Mouse (Mus musculus): ENCODE measurements around the gene Tor4a.

The Tor4a gene

DNA sequence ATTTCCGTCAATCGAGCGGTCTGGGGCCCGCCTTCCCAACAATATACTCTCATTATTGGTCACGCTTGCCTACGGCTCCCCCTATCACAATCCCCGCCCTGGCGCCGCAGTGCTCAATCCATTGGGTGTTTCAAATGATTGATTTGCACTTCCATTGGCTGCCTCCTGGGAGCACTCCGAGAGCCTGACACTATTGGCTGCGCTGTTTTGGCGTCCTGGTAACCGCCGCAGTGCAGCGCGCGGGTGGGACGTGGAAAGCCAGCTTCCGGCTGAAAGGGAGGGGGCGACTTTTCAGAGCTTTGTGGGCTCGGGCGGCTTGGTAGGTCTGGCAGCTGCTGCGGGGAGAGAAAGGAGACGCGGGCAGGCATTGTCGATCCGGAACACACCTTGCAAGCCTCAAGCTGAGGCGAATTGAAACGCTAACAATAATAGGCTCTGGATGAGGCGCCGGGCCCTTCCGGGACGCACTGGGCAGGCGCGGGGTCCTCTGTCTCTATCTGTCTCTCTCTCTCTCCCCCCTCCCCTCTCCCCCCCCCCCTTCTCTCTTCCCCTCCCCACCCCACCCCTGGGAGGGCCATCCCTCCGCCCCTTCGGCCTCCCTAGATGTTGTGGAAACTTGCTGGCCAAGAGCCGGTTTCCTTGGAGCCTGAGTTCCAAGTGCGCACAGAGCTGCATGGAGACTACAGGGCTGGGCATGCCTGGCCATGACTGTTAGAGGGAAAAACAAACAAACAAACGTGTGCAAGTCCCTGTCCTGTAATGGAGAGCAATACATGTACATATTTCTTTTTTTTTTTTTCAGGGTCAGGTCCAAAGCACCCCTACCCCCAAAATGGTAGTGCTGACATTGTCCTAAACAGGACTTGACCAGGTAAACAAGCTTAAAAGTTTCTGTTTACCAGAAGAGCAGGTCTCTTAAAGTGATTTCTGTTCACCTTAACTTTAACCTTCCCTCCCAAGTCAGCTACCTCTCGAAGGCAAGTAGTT, 28.4 kb upstream of the Tor4a start:
- peak; percentile 94 for DNase-seq (ENCODE audit: low spot score)

DNA sequence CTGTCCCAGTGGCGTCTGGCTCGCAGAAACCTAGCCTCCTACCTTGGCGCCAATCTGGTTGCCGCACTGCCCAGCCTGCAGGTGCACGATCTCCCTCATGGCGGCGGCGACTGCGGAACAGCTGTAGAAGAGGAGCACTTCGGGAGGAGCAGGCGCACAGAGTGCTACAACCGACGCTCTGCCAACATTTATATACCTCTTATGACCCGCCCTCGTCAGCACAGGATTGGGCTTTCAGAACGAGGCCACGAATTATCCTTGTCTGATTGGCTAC, 27.7 kb upstream of the Tor4a start, which contains the start of gene Tubb4b:
Gene Tubb4b (minus strand): TSS at position 211 of the 274 bp plus-strand sequence.
- no peak for DNase-seq (ENCODE audit: low spot score)

DNA sequence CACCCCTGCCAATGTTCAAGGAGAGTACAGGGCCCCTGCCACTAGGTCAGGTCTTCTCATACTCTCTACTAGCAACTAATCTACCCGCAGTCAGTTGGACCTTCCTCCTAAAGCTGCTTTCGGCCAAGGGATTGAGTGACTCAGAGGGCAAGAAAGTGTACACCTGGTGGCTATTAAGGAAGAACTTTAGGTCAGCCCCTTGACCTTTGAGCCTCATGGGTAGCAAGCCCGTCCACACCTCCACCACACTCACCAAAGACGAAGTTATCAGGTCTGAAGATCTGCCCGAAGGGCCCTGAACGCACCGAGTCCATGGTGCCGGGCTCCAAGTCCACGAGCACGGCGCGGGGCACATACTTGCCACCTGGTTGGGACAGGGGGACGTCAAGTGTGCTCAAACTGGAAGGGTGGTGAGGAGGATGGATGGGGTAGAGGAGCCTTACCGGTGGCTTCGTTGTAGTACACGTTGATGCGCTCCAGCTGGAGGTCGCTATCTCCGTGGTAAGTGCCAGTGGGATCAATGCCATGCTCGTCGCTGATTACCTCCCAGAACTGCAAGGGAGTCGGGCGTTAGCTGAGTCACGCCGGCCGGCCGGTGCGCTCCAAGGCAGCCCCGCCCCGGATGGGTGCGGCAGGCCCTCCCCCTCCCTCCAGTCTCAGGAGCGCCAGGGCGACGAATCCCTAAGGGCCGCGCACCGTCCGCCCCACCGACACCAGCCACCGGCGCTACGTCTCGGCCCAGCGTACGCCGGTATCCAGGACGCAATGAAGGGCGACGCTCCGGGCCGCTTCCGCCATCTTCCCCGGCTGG, 27.2 kb upstream of the Tor4a start:
- peak; percentile 82 for DNase-seq (ENCODE audit: low spot score)

DNA sequence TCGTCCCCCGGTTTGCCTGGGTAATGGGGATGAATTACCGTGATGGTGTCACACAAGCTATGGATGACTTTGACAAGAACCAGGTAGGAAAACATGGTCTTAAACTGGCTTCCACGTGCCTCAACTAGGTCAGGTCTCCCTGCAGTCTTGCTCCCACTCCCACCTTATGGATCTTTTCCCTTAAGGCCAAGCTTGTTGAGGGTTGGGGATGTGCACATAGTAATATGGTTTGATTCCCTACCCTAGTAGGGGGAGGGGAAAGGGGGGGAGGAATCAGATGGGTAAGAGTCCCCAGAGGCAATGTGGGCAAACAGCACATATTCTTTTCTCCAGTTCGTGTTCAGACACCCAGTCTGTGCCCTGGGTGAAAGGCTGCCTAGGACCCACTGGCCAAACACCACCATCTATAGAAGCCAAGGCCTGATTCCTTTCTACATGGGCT, 24.7 kb upstream of the Tor4a start:
- DNase-seq (ENCODE audit: low spot score): no peak

DNA sequence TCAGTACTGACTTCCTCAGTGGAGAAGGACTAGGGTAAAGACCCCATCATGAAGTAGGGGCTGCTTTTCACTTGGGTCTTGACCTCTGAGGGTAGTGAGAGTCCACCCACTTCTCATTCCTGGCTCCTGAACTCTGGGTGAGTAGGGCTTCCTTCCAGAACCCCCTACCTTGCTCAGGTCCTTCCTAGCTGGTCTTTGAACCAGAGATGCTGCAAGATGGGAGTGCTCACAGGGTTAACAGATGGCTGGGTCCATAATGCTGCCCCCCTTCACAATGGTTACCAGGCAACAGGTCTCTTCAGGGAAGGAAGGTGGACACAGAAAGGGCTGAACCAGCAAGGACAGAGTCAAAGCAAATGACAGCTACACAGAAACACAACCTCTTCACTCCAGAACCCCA, 21.8 kb upstream of the Tor4a start, which contains the start of gene Fam166a:
Gene Fam166a (plus strand): TSS at position 301 of the 400 bp plus-strand sequence.
- DNase-seq (ENCODE audit: low spot score): no peak

DNA sequence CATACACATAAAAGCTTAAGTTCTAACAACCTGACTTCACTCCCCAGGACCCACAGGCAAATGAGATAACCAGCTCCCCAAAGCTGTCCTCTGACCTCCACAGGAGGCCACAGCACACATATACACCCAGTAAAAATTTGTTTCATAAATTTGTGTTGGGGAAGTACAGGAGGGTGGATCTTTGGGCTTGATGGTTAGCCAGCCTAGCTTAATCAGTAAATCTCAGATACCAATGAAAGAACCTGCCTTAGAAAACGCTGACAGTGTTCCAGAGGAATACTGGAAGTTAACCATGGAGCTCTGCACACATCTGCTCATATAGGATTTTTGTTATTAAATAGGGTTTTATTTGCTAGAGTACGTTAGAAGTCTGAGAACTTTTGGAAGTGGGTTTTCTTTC, 21.0 kb upstream of the Tor4a start:
- DNase-seq (ENCODE audit: low spot score): no peak

DNA sequence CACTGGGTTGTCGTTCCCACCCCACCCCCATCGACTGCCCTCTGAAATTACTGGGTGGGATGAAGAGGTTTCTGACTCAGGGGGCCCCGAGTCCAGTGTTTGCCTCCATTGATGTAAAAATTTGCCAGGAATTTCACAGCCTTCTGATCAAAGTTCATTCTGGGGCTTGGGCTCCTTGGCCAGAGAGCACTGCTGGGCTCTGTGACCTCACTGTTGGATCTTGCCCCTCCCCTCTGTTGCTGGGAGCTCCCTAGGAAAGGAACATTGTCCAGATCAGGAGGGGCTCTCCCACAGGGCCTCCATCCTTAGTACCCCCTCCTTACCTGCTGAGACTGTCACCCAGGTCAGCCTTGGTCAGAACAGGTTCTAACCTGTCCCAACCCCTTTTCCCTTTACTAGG, 17.8 kb upstream of the Tor4a start, which contains the start of gene Stpg3:
Gene Stpg3 (minus strand): TSS at position 194 of the 400 bp plus-strand sequence.
- no peak for DNase-seq (ENCODE audit: low spot score)

DNA sequence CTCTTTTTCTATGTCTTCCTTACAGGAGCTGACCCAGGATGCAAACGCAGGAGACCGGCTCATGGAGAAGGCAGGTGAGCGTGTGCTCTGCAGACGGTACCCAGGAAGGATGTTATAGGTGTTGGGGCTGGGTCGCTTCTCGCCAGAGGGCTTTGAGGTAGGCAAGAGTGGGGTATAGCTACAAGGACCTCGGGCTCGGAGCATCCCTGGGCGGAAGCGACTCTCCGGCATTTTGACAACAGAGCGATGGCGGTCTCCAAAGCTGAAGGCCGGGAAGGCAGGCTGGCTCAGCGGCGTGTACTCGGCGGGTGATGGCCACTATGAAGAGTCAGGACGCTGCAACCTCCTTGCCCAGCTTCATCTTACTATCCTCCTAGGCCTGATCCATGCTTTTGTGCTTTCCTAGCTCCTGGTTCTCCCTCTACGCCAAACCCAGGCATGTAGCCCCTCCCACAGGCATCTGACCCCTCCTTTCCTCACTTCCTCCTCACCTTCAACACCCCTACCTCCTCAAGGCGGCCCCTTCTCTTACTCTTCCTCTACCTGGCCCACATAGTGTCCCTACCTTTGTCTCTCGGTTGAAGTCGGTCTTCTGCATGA, 16.7 kb upstream of the Tor4a start:
- no peak for DNase-seq (ENCODE audit: low spot score)

DNA sequence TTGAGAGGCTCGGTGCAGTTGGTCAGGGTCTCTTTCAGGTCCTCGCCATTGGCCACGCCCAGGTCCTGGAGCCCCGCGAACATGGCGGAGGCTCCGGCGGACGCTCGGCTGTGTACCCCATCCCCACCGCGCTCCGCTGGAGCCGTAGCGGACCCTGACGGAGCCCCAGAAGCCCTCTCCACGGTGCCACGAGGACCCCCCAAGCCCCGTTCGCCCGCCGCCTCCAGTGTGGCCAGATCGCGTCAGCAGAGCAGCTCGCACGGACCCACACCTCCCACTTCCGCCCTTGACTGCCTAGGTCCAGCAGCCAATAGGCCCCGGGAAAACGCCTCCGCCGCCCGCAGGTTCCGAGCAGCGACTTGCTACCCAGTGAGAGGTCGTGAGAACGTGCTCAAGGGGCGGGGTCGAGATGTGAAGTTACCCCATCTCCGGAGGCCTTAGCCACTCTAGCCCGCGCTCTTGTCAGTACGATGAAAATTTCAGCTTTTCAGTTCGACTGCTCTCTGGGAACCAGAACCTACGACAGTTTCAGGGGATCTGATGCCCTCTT, 14.5 kb upstream of the Tor4a start, which contains the start of gene Nelfb:
Gene Nelfb (minus strand): TSS at position 369 of the 550 bp plus-strand sequence.
- DNase-seq (ENCODE audit: low spot score): peak; percentile 93

DNA sequence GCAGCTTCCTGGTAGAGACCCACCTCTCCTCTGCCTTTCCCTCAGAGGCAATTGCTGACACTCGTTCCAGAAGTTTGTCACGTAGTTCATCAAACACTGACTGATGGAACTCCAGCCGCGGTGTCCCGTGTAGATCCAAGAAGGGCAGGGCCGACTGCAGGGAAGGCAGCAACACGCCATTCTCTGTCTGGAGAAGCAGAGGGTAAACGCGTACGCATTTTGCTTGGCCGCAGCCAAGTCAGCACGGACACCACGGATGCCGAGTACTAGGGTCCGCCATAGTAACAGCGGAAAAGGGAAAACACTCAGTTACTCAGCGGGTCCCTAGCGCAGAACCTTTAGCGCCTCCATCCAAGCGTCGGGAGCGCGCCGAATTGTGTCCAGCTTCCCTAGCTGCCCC, 14.0 kb upstream of the Tor4a start:
- DNase-seq (ENCODE audit: low spot score): no peak

DNA sequence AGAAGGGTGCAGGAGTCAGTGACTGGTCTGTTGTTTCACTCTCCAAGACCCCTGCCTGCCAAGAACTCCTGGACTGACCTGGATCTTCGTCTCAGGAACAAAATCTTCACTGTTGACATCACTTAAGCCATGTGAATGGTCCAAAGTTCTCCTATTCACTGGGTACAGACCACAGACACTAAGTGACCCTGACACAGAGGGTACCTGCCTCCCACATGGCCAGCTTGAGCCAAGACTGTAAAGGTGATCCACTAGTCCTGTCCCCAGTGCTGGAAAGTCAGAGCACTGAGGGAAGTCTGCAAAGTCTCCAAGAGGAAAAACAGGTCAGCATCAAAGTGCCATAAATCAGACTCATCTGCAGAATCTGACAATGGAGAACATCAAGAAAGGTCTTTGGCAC, 10.9 kb upstream of the Tor4a start:
- DNase-seq (ENCODE audit: low spot score): no peak

DNA sequence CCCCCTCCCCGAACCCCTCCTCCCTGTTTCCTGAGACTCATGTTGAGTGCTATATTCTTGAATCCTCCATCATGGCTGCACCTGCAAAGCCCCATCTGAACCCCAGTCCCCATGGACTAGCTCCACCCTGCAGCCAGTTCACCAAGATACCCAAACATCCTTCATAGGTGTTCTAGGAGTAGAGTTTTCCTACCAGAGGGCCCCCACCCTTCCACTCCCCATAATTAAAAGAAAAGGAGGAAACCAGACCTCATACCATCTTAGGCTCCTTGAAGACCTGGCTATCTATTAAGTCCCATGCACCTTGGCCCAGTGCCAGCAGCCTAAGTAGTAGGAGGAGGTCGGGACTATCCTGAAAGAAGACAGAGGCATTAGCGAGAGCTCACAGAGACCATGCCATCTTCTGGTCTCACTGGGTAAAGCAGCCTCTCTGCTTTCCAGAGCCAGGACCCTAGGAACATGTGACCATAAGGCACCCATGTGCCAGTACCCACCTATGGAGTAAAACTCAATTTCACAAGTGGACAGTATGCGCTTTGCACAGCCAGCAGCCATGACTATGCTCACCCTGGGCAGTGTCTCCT, 7.0 kb upstream of the Tor4a start:
- DNase-seq (ENCODE audit: low spot score): peak; percentile 65

DNA sequence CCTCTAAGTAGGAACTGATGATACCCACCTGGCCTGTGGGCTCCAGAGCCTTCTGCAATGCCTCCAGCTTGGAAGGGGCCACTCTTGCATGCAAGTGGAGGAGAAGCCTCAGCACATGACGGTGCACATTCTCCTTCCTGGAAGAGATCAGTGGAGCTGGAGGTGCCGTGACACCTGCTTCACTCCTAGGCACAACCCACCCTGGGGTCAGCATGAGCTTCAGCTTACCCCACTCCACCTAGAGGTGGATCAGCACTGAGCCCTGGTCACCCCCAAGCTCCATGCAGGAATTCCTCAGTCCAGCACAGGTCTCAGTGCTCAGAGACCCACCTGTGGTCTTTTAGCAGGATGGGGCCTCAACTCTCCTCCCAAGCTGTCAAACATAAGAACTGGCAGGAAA, 3.9 kb upstream of the Tor4a start:
- no peak for DNase-seq (ENCODE audit: low spot score)

DNA sequence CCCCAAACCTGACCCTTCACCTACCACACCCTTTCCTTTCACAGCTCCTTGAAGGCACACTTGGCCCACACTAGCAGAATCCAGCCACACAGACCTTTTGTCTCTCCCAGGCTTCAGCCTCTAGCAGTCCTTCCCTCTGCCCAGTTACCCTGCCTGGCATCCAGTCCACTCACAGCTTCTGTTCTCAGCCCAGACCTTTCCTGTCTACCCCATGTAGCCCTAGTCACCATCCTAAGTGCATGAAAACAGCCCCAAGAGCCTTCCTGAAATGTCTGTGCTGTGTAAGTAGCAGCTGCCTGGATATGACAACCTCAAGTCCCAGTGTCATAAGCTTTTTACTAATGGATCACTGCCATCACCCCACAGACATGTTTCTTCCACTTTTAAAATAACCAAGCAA, 1.3 kb upstream of the Tor4a start:
- DNase-seq (ENCODE audit: low spot score): no peak

DNA sequence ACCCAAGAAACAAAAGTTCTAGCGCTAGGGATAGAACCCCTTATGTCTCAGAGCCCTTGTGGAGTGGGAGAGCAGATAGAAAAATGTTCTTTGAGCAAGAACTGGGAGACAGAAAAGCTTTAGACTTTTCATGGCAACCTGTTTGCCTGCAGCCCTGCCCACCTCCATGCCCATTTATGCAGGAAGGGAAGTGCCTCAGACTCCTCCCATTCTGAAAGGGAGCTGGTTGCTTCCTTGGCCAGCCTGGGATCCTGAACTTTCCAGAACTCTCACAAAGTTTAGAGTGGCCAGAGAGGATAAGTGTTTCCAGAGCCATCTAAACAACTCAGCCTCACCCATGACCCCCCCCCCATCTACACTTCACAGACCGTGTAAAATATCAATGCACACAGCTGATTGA, 505 bp upstream of the Tor4a start:
- DNase-seq (ENCODE audit: low spot score): no peak

DNA sequence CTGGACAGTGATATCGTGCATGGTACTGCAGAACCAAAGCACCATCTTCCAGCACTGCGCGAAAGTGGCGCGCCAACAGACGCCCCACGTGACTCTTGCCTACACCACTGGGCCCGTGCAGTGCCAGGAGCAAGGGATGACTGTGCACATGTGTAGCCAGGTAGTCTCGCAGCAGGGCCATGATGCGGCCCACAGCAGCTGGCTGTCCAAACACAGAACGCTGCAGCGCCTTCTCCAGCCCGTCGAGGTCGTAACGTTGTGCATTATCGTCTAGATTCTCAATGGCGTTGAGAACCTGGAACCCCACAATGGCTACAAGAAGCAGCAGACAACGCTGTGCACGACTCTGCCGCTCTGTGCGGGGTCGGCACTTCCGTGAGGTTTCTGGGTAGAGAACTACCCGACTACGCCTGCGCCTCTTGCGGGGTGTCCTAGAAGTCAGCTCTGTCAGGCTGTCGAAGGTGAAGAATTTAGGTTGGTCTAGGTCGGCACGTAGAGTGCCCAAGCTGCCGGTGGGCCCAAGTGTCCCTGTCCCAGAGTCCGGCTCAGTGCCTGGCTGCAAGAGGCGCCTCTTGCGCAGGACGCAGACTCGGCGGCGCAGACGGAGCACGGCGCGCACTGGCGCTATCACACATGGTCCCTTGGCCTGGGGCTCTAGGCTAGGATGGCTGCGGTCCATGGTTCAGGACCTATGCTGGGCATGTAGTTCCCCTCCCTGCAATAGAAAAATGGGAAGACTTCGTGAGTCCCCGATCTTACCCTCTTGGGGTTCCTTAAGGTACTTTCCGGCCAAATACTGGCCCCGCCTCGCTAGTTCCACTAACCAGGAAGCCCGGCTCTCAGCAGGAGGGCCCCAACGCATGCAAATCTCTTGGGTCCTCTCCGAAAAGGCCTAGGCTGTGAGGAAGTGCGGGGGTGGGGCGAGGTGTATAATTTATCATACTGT, 1.2 kb downstream of the Tor4a start:
- DNase-seq (ENCODE audit: low spot score): peak; percentile 65

DNA sequence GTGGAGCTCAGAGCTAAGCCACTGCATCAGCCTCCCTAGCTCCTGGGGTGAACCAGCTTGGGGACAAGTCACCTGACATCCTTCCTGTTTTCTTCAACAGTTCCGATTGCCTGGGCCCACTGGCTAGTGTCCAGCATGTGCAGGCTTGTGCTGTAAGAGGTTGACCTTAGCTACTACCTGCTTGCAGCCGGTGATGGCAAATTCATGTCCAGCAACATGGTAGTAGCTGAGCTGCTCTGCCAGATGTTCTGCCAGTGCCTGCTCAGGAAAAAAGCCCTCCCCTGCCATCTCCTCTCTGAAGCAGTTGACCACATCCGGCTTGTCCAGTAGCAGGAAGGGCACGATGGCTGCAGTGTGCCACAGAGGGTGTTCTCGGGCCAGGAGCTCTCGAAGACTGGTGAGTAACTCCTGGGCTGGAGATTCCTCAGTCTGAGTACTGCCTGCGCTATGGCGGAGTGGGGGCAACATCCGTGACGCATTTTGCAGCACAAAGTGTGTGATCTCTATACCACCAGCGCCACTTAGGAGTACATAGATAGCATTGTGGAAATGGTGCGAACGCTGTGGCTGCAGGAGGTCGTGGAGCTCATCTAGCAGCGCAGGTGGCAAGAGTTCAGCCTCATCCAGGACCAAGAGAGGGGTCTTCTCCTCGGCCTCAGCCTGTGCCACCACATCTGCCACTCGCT, 2.1 kb downstream of the Tor4a start:
- DNase-seq (ENCODE audit: low spot score): no peak

DNA sequence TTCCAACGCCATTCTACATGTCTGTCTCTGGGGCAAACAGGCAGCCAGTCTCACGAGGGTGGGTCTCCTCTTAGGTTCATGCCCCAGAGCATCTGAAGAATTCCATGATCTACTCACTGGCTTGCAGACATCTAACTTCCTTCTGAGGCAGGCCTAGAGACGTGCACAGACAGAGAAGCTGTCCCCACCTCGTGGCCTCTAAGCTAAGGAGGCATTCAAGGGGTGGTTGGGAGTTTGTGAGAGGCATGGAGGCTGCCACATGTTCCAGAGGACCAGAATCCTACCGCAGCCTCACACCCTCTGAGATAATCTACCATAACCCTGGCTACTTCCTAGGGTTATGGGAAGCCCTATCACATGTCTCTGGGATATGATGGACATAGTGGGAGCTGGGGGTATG, 2.7 kb downstream of the Tor4a start:
- DNase-seq (ENCODE audit: low spot score): no peak

DNA sequence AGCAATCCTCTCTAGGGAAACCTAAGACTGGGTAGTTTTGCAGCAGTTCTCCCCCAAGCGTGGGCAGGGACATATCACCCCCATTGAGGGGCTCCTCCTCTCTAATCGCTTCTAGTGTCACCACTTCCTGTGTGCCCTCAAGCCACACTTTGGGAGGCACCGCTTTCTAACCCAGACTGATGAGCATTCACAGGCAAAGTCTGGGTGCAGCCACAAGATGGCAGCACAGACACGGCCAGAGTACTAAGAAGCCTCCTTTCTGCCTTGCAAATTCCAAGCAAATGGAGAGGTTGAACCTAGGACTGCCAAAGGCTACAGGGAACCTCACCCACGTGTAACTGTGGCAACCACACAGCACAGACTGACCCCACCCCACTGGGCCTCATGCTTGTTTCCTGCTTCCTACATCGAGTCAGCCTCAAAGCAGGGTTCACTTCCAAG, 3.3 kb downstream of the Tor4a start:
- peak; percentile 83 for DNase-seq (ENCODE audit: low spot score)

DNA sequence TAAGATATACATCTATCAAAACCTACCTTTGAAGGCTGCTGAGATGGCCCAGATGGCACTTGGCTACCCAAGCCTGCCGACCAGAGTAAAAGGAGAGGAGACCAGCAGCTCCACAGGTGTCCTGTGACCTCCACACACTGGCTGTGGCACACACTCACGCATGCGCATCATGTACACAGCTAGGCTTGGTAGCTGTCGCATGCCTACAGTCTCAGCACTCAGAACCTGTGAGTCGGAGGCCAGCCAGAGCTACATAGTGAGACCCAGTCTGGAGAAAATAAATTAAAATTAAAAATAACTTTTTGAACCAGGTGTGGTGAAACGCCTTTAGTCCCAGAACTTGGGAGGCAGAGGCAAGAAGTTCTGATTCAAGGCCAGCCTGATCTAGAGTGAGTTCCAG, 8.8 kb downstream of the Tor4a start:
- no peak for DNase-seq (ENCODE audit: low spot score)
